ENCODE assay signal across 7 mouse cellular contexts in the genomic region with DNA sequence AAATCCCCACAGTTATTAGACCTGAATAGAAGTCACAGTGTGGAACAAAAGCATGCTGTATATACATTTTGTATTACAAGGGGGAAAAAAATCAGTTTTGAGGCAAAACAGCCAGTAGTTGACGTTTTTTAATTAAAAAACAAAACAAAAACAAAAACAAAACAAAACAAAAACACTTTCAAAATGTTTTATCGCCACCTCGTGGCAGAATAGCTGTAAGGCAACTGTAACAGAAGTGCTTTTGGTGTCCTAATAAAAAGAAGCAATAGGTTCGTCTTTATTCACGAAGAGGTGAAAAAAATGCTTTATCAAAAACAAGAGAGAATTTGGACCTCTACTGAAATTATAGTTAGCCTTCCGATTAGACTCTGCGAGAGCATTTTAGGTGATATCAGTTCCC. TPM values are rescaled to one million over a fixed set of nuclear protein-coding genes. Genes with fewer than 3 reads are reported as not detected.
DNase-seq lines count a peak whose midpoint lies in the region; ATAC-seq and TF ChIP-seq lines count a peak whose summit lies in the region.
"Not testable (repeated sequence)": the region's sequence is repeated elsewhere in the genome, so short reads cannot be mapped to it uniquely, and the experiment has no call there.

No protein-coding gene starts in this region.

- not testable (repeated sequence) for TF ChIP-seq EP300 in MEL (IDR thresholded peaks at IDR 0.05; ENCODE audit: low read depth in 1 of 2, low read length in 2 of 2)

- peak overlapping the region in 1 of 2 experiments; percentile 48; a peak in 2 of 4 replicates for H3K4me3 ChIP-seq in MEL (ENCODE audit: control insufficient read depth in 1 of 2, insufficient read depth in 1 of 2, low read depth in 2 of 2, low read length in 2 of 2)
- not testable (repeated sequence) for H3K4me3 ChIP-seq in forebrain, postnatal 0 days (ENCODE audit: low read depth, low read length); left cerebral cortex, adult 2 months
- peak overlapping the region; percentile 28 for H3K4me3 ChIP-seq in megakaryocyte, embryonic 14.5 days (replicated peaks)

- H3K4me1 ChIP-seq in MEL (ENCODE audit: control insufficient read depth in 1 of 2, insufficient read depth in 2 of 2, low read length in 2 of 2); forebrain, postnatal 0 days (ENCODE audit: insufficient read depth); megakaryocyte, embryonic 14.5 days: not testable (repeated sequence)

- H3K36me3 ChIP-seq in MEL (ENCODE audit: control insufficient read depth in 1 of 2, insufficient read depth in 2 of 2, low read length in 2 of 2); forebrain, postnatal 0 days (ENCODE audit: insufficient read depth); megakaryocyte, embryonic 14.5 days (replicated peaks; ENCODE audit: low read length): not testable (repeated sequence)

- TF ChIP-seq RAD21 in MEL (IDR thresholded peaks at IDR 0.05; ENCODE audit: low read depth, low read length): peak; percentile 47

- H3K79me2 ChIP-seq in MEL (ENCODE audit: control insufficient read depth, insufficient read depth, low read length, poor library complexity): not testable (repeated sequence)

- intact Hi-C loops in left cerebral cortex, adult 2 months (cut with DNase I): loop anchor here (2.0 kb wide), 1 partner anchor 280 kb away; no protein-coding TSS in a partner anchor

- not testable (repeated sequence) for H3K4me2 ChIP-seq in forebrain, postnatal 0 days (ENCODE audit: low read depth)

- H3K27me3 ChIP-seq in MEL (ENCODE audit: control insufficient read depth in 1 of 2, insufficient read depth in 2 of 2, low read length in 2 of 2); forebrain, postnatal 0 days (ENCODE audit: insufficient read depth, low read length); megakaryocyte, embryonic 14.5 days (replicated peaks): not testable (repeated sequence)

- TF ChIP-seq POLR2A in MEL (IDR thresholded peaks at IDR 0.05; ENCODE audit: control insufficient read depth in 1 of 2, insufficient read depth in 1 of 2, low read depth in 1 of 2, low read length in 2 of 2, poor library complexity in 1 of 2); brain, embryonic 14.5 days (IDR thresholded peaks at IDR 0.05; ENCODE audit: borderline replicate concordance, extremely low read depth, insufficient read depth, insufficient read length, poor library complexity, severe bottlenecking): not testable (repeated sequence)

- peak; percentile 33 for DNase-seq in MEL (ENCODE audit: low read depth, low spot score)
- DNase-seq in brain, embryonic 14.5 days (ENCODE audit: low read depth): peak; percentile 13
- peak; percentile 24 for DNase-seq in forebrain, postnatal 0 days
- peak; percentile 53 for DNase-seq in induced T-regulatory cell, adult 2 months (ENCODE audit: low read depth)
- not testable (repeated sequence) for DNase-seq in left cerebral cortex, adult 2 months (ENCODE audit: extremely low spot score in 1 of 2, low spot score in 2 of 2)
- DNase-seq in right cerebral cortex, postnatal 14 days: peak; percentile 6

- H3K9me3 ChIP-seq in MEL (replicated peaks; ENCODE audit: insufficient read depth, low read length); forebrain, postnatal 0 days (ENCODE audit: low read length); megakaryocyte, embryonic 14.5 days: not testable (repeated sequence)

- peak in 1 of 3 experiments; percentile 59; a peak in 4 of 6 replicates for TF ChIP-seq CTCF in MEL (IDR thresholded peaks at IDR 0.05 in 2 of 3, conservative IDR thresholded peaks at IDR 0.05 in 1 of 3; ENCODE audit: control insufficient read depth in 1 of 3, insufficient read depth in 1 of 3, low read depth in 2 of 3, low read length in 3 of 3, poor library complexity in 1 of 3, severe bottlenecking in 1 of 3)
- not testable (repeated sequence) for TF ChIP-seq CTCF in brain, embryonic 14.5 days (IDR thresholded peaks at IDR 0.05; ENCODE audit: borderline replicate concordance, extremely low read depth, insufficient read depth, insufficient read length)
- TF ChIP-seq CTCF in forebrain, postnatal 0 days (IDR thresholded peaks at IDR 0.05; ENCODE audit: low read depth): peak; percentile 59
- peak; percentile 69 for TF ChIP-seq CTCF in left cerebral cortex, adult 2 months (IDR thresholded peaks at IDR 0.05)

- not testable (repeated sequence) for H3K27ac ChIP-seq in MEL (ENCODE audit: control insufficient read depth, low read depth, low read length); forebrain, postnatal 0 days (ENCODE audit: low read depth, low read length); left cerebral cortex, adult 2 months

- WGBS in forebrain, postnatal 0 days: 36% methylated on average over 7 of the region's 7 CpGs

- H3K9ac ChIP-seq in MEL (ENCODE audit: control insufficient read depth, low read depth, low read length, poor library complexity, severe bottlenecking); forebrain, postnatal 0 days: not testable (repeated sequence)

- ATAC-seq in forebrain, postnatal 0 days: not testable (repeated sequence)

TF ChIP-seq in MEL, 35 proteins besides CTCF, POLR2A, EP300 and RAD21:
- peak; percentile 44 for TF ChIP-seq SMC3 (IDR thresholded peaks at IDR 0.05; ENCODE audit: low read depth, low read length)
- TF ChIP-seq ZC3H11A (IDR thresholded peaks at IDR 0.05; ENCODE audit: low read depth, low read length): peak; percentile 37; the same call in 1 of the 2 replicates

RNA-seq across cellular contexts. Expression of gene Atg5, which starts 32.9 kb away (rescaled TPM):
- 25.0 and 28.8 TPM in 2 replicates for total RNA-seq in MEL (2012; rRNA removed)
- 10 to 100 TPM in 1 of 2 experiments, not detected in 1; 30.2 TPM for polyA plus RNA-seq in MEL (2012; ENCODE audit: insufficient read depth in 1 of 2, insufficient read length in 2 of 2, low read depth in 1 of 2, low replicate concordance in 2 of 2, missing spikeins in 1 of 2)
- 21.7 and 22.7 TPM in 2 replicates for polyA plus RNA-seq in brain, embryonic 14.5 days (2012; rRNA removed)
- total RNA-seq in forebrain, postnatal 0 days (2014; rRNA removed): 27.7 and 37.5 TPM in 2 replicates
- polyA plus RNA-seq in forebrain, postnatal 0 days (2015; fragmentation: Nextera tagmentation; extraction: Ambion mirVana): 44.6 and 50.3 TPM in 2 replicates
- 10 to 100 TPM; 20.7 to 24.8 TPM for total RNA-seq in left cerebral cortex, adult 2 months (2021)
- polyA plus RNA-seq in megakaryocyte, embryonic 14.5 days (2012; ENCODE audit: insufficient read depth, low replicate concordance): 4.7 and 7.7 TPM in 2 replicates
